Mouse (Mus musculus) CH12.LX (cell line): ENCODE data around the gene Nkx2-5. TPM values are rescaled to one million over a fixed set of nuclear protein-coding genes. Genes with fewer than 3 reads are reported as not detected.

Experiments used
- DNase-seq: peaks from one replicate; pipeline ENCODE4 v3.0.0-alpha.2; 2013; ENCODE audit errors: extremely low read depth
- H3K27ac ChIP-seq: 2 replicates; pipeline ENCODE4 v1.5.1; 2012; ENCODE audit warnings: low read depth, mild to moderate bottlenecking, control low read depth, moderate library complexity; ENCODE audit not compliant: insufficient read depth
- H3K27me3 ChIP-seq: replicated peaks from 2 replicates; pipeline ENCODE3; 2012; ENCODE audit warnings: inconsistent platforms
- H3K36me3 ChIP-seq, 2 experiments: replicated peaks in 1 of 2; 2 replicates each; pipeline versions ENCODE3 to v1.6.1; 2012; ENCODE audit warnings: inconsistent platforms in 1 of 2, low read length in 1 of 2, mild to moderate bottlenecking in 1 of 2, mixed read lengths in 1 of 2, moderate library complexity in 1 of 2; ENCODE audit not compliant: control insufficient read depth in 1 of 2, insufficient read depth in 1 of 2
- H3K4me1 ChIP-seq, 2 experiments: 2 replicates each; pipeline ENCODE4 v1.6.1; 2012; ENCODE audit warnings: inconsistent platforms in 1 of 2, moderate library complexity in 1 of 2; ENCODE audit not compliant: insufficient read depth in 2 of 2, control insufficient read depth in 1 of 2
- H3K4me2 ChIP-seq: 2 replicates; pipeline ENCODE4 v1.6.1; 2012; ENCODE audit warnings: low read depth, mild to moderate bottlenecking, control low read depth; ENCODE audit not compliant: poor library complexity, insufficient read depth, severe bottlenecking
- H3K4me3 ChIP-seq, 3 experiments: fragments of 150-350 bp in 1 of 3; sonication (generic) in 1 of 3; replicated peaks in 1 of 3; 2 replicates each; pipeline versions ENCODE3 to v1.5.1; 2011 to 2012; ENCODE audit warnings: low read depth in 2 of 3, low read length in 2 of 3, mild to moderate bottlenecking in 2 of 3, moderate library complexity in 2 of 3, control low read depth in 1 of 3, improper control_type of control experiment in 1 of 3, inconsistent platforms in 1 of 3, mixed read lengths in 1 of 3; ENCODE audit not compliant: poor library complexity in 1 of 3
- H3K79me2 ChIP-seq: replicated peaks from 2 replicates; pipeline ENCODE4 v1.6.1; 2012; ENCODE audit warnings: mild to moderate bottlenecking, moderate library complexity; ENCODE audit not compliant: control insufficient read depth, poor library complexity, insufficient read depth, severe bottlenecking; ENCODE audit errors: extremely low read depth
- H3K9ac ChIP-seq: 2 replicates; pipeline ENCODE4 v1.6.1; 2012; ENCODE audit warnings: low read depth, mild to moderate bottlenecking, control low read depth, moderate library complexity; ENCODE audit not compliant: insufficient read depth
- H3K9me3 ChIP-seq: replicated peaks from 2 replicates; pipeline ENCODE3; 2012; ENCODE audit warnings: low read length, inconsistent platforms, mixed read lengths
- CHD1 ChIP-seq: IDR thresholded peaks from 2 replicates; pipeline ENCODE4 v1.6.1; 2012; ENCODE audit warnings: low read depth, low read length, improper control_type of control experiment, inconsistent platforms
- CHD2 ChIP-seq: IDR thresholded peaks from 2 replicates; pipeline ENCODE4 v1.6.1; 2011; ENCODE audit warnings: low read length, improper control_type of control experiment
- CTCF ChIP-seq, 2 experiments: IDR thresholded peaks in 1 of 2; conservative IDR thresholded peaks in 1 of 2; 2 replicates each; pipeline ENCODE4 v1.5.1; 2011 to 2012; ENCODE audit warnings: low read depth in 2 of 2, low read length in 2 of 2, improper control_type of control experiment in 1 of 2, inconsistent platforms in 1 of 2, mild to moderate bottlenecking in 1 of 2, moderate library complexity in 1 of 2
- E2F4 ChIP-seq: IDR thresholded peaks from 2 replicates; pipeline ENCODE4 v1.6.1; 2011; ENCODE audit warnings: low read depth, low read length, improper control_type of control experiment; ENCODE audit not compliant: insufficient replicate concordance
- ELF1 ChIP-seq: IDR thresholded peaks from 2 replicates; pipeline ENCODE4 v1.6.1; 2014; ENCODE audit warnings: low read depth, mild to moderate bottlenecking, inconsistent platforms, low read length, improper control_type of control experiment
- ETS1 ChIP-seq: conservative IDR thresholded peaks from 2 replicates; pipeline ENCODE4 v1.6.1; 2012; ENCODE audit warnings: low read depth, mild to moderate bottlenecking, inconsistent platforms, low read length, improper control_type of control experiment, moderate library complexity
- IRF4 ChIP-seq: IDR thresholded peaks from 2 replicates; pipeline ENCODE4 v1.6.1; 2014; ENCODE audit warnings: low read depth, mild to moderate bottlenecking, inconsistent platforms, low read length, improper control_type of control experiment
- JUN ChIP-seq: IDR thresholded peaks from 2 replicates; pipeline ENCODE4 v1.6.1; 2011; ENCODE audit warnings: low read depth, mild to moderate bottlenecking, low read length, improper control_type of control experiment, moderate library complexity; ENCODE audit not compliant: insufficient read depth
- KAT2A ChIP-seq: IDR thresholded peaks from 2 replicates; pipeline ENCODE4 v1.6.1; 2012; ENCODE audit warnings: low read length, improper control_type of control experiment, inconsistent platforms; ENCODE audit not compliant: insufficient replicate concordance
- MYC ChIP-seq: IDR thresholded peaks from 2 replicates; pipeline ENCODE4 v1.6.1; 2011; ENCODE audit warnings: low read depth, mild to moderate bottlenecking, improper control_type of control experiment, low read length
- NELFE ChIP-seq: IDR thresholded peaks from 2 replicates; pipeline ENCODE4 v1.6.1; 2011; ENCODE audit warnings: low read depth, low read length, improper control_type of control experiment
- PAX5 ChIP-seq: IDR thresholded peaks from 2 replicates; pipeline ENCODE4 v1.6.1; 2012; ENCODE audit warnings: low read length, inconsistent platforms, mixed read lengths
- RAD21 ChIP-seq: IDR thresholded peaks from 2 replicates; pipeline ENCODE4 v1.6.1; 2011; ENCODE audit warnings: low read depth, mild to moderate bottlenecking, low read length, improper control_type of control experiment, moderate library complexity
- RCOR1 ChIP-seq: conservative IDR thresholded peaks from 2 replicates; pipeline ENCODE4 v1.6.1; 2012; ENCODE audit warnings: low read depth, mild to moderate bottlenecking, inconsistent platforms, low read length, improper control_type of control experiment
- SMC3 ChIP-seq: IDR thresholded peaks from 2 replicates; pipeline ENCODE4 v1.6.1; 2011; ENCODE audit warnings: low read depth, low read length, improper control_type of control experiment
- ZC3H11A ChIP-seq: IDR thresholded peaks from 2 replicates; pipeline ENCODE4 v1.6.1; 2012; ENCODE audit warnings: low read depth, mild to moderate bottlenecking, inconsistent platforms, low read length, improper control_type of control experiment
- ZKSCAN1 ChIP-seq: IDR thresholded peaks from 2 replicates; pipeline ENCODE4 v1.6.1; 2012; ENCODE audit warnings: low read depth, inconsistent platforms, low read length, improper control_type of control experiment, borderline replicate concordance
- ZNF384 ChIP-seq: IDR thresholded peaks from 2 replicates; pipeline ENCODE4 v1.6.1; 2012; ENCODE audit warnings: low read depth, low read length, improper control_type of control experiment, inconsistent platforms
- dilution Hi-C: fragments of 300-500 bp; cut with MboI; formaldehyde crosslinking; loops from 2 replicates; pipeline ENCODE4 v1.14.3; 2020; ENCODE audit warnings: low sequenced_read_pairs; ENCODE audit not compliant: extremely low pct_unique_long_range_greater_than_20kb, extremely low pct_ligation_motif_present
- in situ Hi-C: fragments of 300-500 bp; cut with MboI; formaldehyde crosslinking; loops from 3 replicates; pipeline ENCODE4 v1.14.3; 2019; ENCODE audit warnings: low sequenced_read_pairs, low pct_ligation_motif_present, low pct_unique_long_range_greater_than_20kb, mixed read lengths
- polyA plus RNA-seq: library from polyadenylated mRNA; unstranded; fragments of >175 nt; gene quantifications from 2 replicates; pipeline ENCODE4 v1.2.1, GENCODE M21; 2012; ENCODE audit warnings: low read depth; ENCODE audit not compliant: insufficient read length
- total RNA-seq, 2 experiments: library from RNA; depleted of rRNA; stranded (reverse); fragments of 300-350 nt in 1 of 2; fragments of >200 nt in 1 of 2; gene quantifications; 2 replicates each; pipeline ENCODE4 v1.2.3; 2012 to 2014

The Nkx2-5 gene
- total and polyA plus RNA-seq, 3 experiments, result not detected

- H3K27ac ChIP-seq, result no peak overlapping the region
- peaks cover 35 to 58% of the 10 kb centered on the region in 2 experiments for H3K4me1 ChIP-seq
- H3K4me2 ChIP-seq, result no peak overlapping the region
- TF ChIP-seq E2F4 (no peak), ETS1 (no peak)
- no peaks in the 10 kb centered on the region for H3K27me3 ChIP-seq
- H3K9me3 ChIP-seq, result no peaks in the 10 kb centered on the region
- H3K4me3 ChIP-seq, result no peak overlapping the region
- DNase-seq, result no peak
- no peaks in the 10 kb centered on the region for H3K79me2 ChIP-seq
- in situ Hi-C loops, result no loop called here
- peaks cover 22 to 27% of the 10 kb centered on the region in 2 experiments for H3K36me3 ChIP-seq
- dilution Hi-C loops, result no loop called here
- no peak overlapping the region for H3K9ac ChIP-seq
These were observed 49.4 kb downstream of the Nkx2-5 start for GRCm38 (mm10) chr17:26795386-26795785.

- Histone ChIP-seq H3K9ac (no peak overlapping the region), H3K27ac (no peak overlapping the region), H3K27me3 (no peaks in the 10 kb centered on the region), H3K4me1 (peaks cover 35 to 62% of the 10 kb centered on the region in 2 experiments), H3K9me3 (no peaks in the 10 kb centered on the region), H3K36me3 (peaks cover 22 to 27% of the 10 kb centered on the region in 2 experiments), H3K79me2 (no peaks in the 10 kb centered on the region), H3K4me2 (no peak overlapping the region), H3K4me3 (no peak overlapping the region)
- peak; percentile 71 for DNase-seq
- no peak for TF ChIP-seq JUN
- TF ChIP-seq CHD1, result no peak
- peak; percentile 73 for TF ChIP-seq RAD21
- TF ChIP-seq MYC, result no peak
- 0 out of 2 replicates have a peak, but pooled peaks have one; percentile 4 for TF ChIP-seq ZNF384
- peak; percentile 78 to 89 for TF ChIP-seq CTCF (conservative IDR thresholded peaks at IDR 0.05 in 1 of 2, IDR thresholded peaks at IDR 0.05 in 1 of 2; ENCODE audit: low read depth in 2 of 2, low read length in 2 of 2)
- no peak for TF ChIP-seq PAX5
- no peak for TF ChIP-seq RCOR1
- peak; percentile 27; the same call in 1 of the 2 replicates for TF ChIP-seq ZC3H11A
- TF ChIP-seq ELF1, result 0 out of 2 replicates have a peak, but pooled peaks have one; percentile 7
- TF ChIP-seq IRF4, result 0 out of 2 replicates have a peak, but pooled peaks have one; percentile 15
- no peak for TF ChIP-seq NELFE
- TF ChIP-seq ZKSCAN1, result no peak
- no peak for TF ChIP-seq KAT2A
- TF ChIP-seq CHD2, result no peak
- TF ChIP-seq SMC3, result peak; percentile 87
- in situ Hi-C loops, result no loop called here
- dilution Hi-C loops, result no loop called here
These were observed 50.1 kb downstream of the Nkx2-5 start for GRCm38 (mm10) chr17:26794744-26795143.
